In the genomic region with DNA sequence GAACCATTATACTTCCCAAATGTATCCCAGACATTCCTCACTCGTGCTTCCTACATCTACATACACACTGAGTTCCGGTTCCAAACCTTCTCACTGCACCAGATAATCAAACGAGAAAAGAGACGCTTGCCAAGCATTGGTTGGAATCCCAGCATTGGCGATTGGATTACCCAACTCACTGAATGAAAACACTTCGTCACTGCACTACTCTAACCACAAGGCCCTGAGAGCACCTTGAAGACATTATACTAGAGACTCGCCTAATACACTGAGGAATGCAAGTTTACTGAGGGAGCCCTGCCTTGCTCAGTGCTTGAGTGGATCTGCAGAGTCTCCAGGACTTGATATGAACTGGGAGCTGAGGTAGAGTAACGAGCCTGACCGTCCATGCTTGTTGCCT, we compare ENCODE assay signal across 38 mouse cellular contexts. TPM values are rescaled to one million over a fixed set of nuclear protein-coding genes. Genes with fewer than 3 reads are reported as not detected.
"Had no signal": no experiment of that assay in that cellular context is flagged by ENCODE, and none has a peak within 500 bp of the region (broad histone marks: within the 10 kb centered on the region; RNA-seq: fewer than 3 reads in every experiment).

No protein-coding gene starts in this region.

- H3K27ac ChIP-seq: gastrocnemius, adult 2 months; heart, adult 2 months; heart, embryonic 13.5 days; heart, embryonic 15.5 days; hindbrain, embryonic 10.5 days; hindbrain, embryonic 12.5 days; hindbrain, embryonic 14.5 days; intestine, embryonic 15.5 days; layer of hippocampus, adult 2 months; limb, embryonic 13.5 days; limb, embryonic 15.5 days; liver, embryonic 12.5 days; liver, embryonic 14.5 days had no signal

- H3K4me1 ChIP-seq: heart, embryonic 13.5 days; heart, embryonic 15.5 days; hindbrain, embryonic 10.5 days; hindbrain, embryonic 12.5 days; intestine, embryonic 15.5 days; limb, embryonic 15.5 days had no signal

- H3K9me3 ChIP-seq: heart, embryonic 13.5 days; heart, embryonic 15.5 days; hindbrain, embryonic 10.5 days; hindbrain, embryonic 12.5 days; intestine, embryonic 15.5 days; limb, embryonic 13.5 days; limb, embryonic 15.5 days; liver, embryonic 12.5 days had no signal

- H3K27me3 ChIP-seq: heart, embryonic 15.5 days; hindbrain, embryonic 12.5 days; intestine, embryonic 15.5 days; limb, embryonic 13.5 days; limb, embryonic 15.5 days; liver, embryonic 12.5 days had no signal

- DNase-seq: gastrocnemius, adult 2 months; gastrocnemius, postnatal 10 days; gastrocnemius, postnatal 25 days; heart, adult 2 months; heart, postnatal 14 days; heart, postnatal 36 days; kidney, adult 18-20 months; kidney, adult 8-10 months; kidney, postnatal 10 days; kidney, postnatal 25 days; kidney, postnatal 4 days; layer of hippocampus, postnatal 36 days; left cerebral cortex, postnatal 4 days had no signal

- H3K4me3 ChIP-seq: gastrocnemius, adult 2 months; heart, adult 2 months; heart, embryonic 13.5 days; heart, embryonic 15.5 days; hindbrain, embryonic 10.5 days; hindbrain, embryonic 12.5 days; intestine, embryonic 15.5 days; layer of hippocampus, adult 2 months; limb, embryonic 13.5 days; limb, embryonic 15.5 days; liver, embryonic 12.5 days had no signal

- H3K36me3 ChIP-seq: heart, embryonic 13.5 days; heart, embryonic 15.5 days; hindbrain, embryonic 10.5 days; hindbrain, embryonic 12.5 days; intestine, embryonic 15.5 days; limb, embryonic 13.5 days; limb, embryonic 15.5 days; liver, embryonic 12.5 days had no signal

RNA-seq across cellular contexts. Expression of a gene that starts 12.6 kb away (rescaled TPM):
- polyA plus RNA-seq: heart, embryonic 13.5 days had no signal

RNA-seq across cellular contexts. Expression of a gene that starts 18.7 kb away (rescaled TPM):
- total RNA-seq: gastrocnemius, adult 2 months; gastrocnemius, postnatal 10 days; gastrocnemius, postnatal 25 days; gastrocnemius, postnatal 4 days; granulocyte monocyte progenitor cell, adult 5-6 weeks; heart, adult 2 months; heart, postnatal 14 days; heart, postnatal 36 days; layer of hippocampus, adult 2 months; layer of hippocampus, postnatal 14 days; layer of hippocampus, postnatal 36 days; left cerebral cortex, adult 18-20 months; left cerebral cortex, adult 8-10 months; left cerebral cortex, postnatal 10 days; left cerebral cortex, postnatal 25 days; left cerebral cortex, postnatal 4 days had no signal
- polyA plus RNA-seq: heart, adult 2 months; heart, embryonic 11.5 days; heart, embryonic 13.5 days; heart, embryonic 15.5 days; heart, postnatal 0 days; hindbrain, embryonic 12.5 days; hindbrain, embryonic 14.5 days; inflammation-experienced regulatory T-cells, adult 6 months; kidney, embryonic 14.5 days; kidney, embryonic 16.5 days; limb, embryonic 11.5 days; limb, embryonic 13.5 days; limb, embryonic 15.5 days; liver, embryonic 12.5 days; liver, embryonic 14.5 days; liver, embryonic 16.5 days had no signal

RNA-seq across cellular contexts. Expression of a gene that starts 48.1 kb away (rescaled TPM):
- total RNA-seq: gastrocnemius, postnatal 10 days; gastrocnemius, postnatal 25 days; gastrocnemius, postnatal 4 days; layer of hippocampus, adult 2 months; layer of hippocampus, postnatal 36 days; left cerebral cortex, adult 18-20 months; left cerebral cortex, adult 8-10 months; left cerebral cortex, postnatal 10 days; left cerebral cortex, postnatal 4 days had no signal
- polyA plus RNA-seq: inflammation-experienced regulatory T-cells, adult 6 months had no signal
